Mouse (Mus musculus) c-Kit-positive CD71-positive TER-119-positive erythroid progenitor cells, embryonic 14.5 days (primary cell): ENCODE measurements around the gene Rsad2.
A peak's percentile ranks its signal among the peaks of the same experiment; 100 is the strongest.
"Not testable (repeated sequence)": the region's sequence is repeated elsewhere in the genome, so short reads cannot be mapped to it uniquely, and the experiment has no call there.

Experiments
- DNase-seq: peaks from one replicate; pipeline ENCODE4 v3.0.0-alpha.2; 2013; ENCODE audit warnings: low spot score

Gene Rsad2

GRCm38 (mm10) chr12:26456028-26456698 is at the start of gene Rsad2:
Gene Rsad2 (minus strand): TSS chr12:26456452.
- peak; percentile 61 for DNase-seq

DNA sequence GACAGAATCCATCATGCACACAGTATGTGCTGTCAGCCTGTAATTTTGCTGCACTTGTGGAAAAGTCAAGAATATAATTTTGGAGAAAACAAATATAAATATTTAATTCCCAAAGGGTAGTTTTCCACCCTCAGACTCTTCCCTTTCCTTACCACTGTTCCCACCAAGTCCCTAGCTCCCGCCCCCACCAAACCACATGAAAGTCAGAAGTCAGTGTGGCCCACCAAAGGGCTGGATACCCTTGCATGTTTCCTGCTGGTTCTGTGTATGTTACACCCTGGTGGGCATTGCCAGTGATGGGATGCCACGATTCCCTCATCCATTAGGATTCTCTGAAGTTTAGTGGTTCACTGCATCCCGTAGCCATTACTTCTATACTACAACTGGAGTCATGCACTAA is 44.8 kb upstream of the Rsad2 start:
- no peak for DNase-seq

DNA sequence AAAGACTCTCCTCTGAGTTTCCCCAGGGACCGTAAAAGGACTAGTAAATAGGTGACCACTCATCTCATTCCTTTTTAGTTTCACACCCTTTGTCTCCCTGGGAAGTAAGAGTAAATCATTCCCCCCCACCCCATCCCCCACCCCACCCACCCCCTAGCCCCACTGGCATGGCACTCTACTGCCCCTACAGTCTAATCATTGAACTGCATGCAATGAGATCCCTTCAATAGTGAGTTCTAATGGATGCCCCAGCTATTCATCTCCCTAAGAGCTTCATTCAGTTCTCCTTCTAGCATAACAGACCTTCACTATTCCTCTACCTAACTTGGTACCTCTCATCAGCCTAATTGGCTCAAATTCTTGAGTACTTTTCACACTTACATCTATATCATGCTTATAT is 33.7 kb upstream of the Rsad2 start:
- no peak for DNase-seq

DNA sequence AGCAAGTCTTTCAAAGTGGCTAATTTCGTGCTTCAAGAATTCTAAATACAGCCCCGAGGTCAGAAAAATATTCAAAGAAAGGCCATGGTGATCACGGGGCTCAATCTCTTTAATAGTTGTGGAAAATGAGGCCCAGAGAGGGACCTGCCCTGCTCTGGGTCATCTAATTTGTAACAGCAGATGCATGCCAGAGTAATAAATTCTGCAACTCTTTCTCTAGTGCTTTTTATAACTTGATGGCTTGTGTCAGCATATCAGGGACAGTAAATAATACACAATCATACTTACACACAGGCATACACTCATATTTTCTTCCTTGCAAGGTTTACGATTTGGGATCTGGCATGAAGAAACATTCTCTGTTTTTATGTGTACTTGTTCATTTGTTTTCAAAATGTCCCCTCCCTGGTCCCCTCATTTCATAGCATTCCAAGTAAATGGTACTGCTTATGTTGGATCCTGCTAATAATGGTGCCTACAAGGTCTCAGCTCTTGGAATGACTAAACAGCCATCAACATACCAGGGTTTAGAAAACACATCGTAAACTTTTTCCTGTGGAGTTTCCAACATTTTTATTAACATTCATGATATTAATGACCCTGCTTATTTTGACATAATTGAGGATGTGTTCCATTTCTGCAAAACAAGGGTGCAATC is 32.5 kb upstream of the Rsad2 start:
- no peak for DNase-seq

DNA sequence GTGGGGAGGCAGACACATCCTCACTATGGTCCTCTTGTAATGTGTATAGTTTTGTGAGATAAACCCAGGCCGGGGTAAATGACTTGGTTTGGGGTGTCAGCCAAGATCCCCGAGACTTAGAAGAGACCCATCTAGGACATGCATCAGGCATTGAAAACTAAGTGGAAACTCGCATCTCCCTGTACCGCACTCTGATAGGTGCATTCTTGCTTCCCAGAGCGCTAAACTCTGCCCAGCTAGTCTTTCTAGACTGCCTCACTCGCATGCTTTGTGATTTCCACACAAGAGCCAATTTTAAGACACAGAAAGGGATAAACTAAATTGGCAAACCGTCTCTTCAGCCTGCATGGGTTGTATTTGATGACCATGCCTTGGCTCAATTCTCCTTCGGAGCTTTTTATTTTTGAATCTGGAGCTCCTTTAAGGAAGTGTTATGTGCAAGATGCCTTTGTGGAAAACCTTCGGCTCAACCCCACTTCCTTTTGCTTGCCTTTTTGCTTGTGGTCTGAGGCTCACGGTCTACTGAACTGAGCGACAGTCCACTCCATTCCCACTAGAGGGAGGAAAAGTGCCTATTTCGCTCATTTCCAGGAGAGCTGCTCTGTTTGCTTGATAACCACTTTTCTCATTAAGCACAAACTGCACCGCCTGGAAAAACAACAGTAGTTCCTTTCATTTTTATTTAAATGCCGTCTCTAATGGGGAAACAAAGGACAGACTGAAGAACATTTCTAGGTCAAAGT is 31.8 kb upstream of the Rsad2 start:
- no peak for DNase-seq

DNA sequence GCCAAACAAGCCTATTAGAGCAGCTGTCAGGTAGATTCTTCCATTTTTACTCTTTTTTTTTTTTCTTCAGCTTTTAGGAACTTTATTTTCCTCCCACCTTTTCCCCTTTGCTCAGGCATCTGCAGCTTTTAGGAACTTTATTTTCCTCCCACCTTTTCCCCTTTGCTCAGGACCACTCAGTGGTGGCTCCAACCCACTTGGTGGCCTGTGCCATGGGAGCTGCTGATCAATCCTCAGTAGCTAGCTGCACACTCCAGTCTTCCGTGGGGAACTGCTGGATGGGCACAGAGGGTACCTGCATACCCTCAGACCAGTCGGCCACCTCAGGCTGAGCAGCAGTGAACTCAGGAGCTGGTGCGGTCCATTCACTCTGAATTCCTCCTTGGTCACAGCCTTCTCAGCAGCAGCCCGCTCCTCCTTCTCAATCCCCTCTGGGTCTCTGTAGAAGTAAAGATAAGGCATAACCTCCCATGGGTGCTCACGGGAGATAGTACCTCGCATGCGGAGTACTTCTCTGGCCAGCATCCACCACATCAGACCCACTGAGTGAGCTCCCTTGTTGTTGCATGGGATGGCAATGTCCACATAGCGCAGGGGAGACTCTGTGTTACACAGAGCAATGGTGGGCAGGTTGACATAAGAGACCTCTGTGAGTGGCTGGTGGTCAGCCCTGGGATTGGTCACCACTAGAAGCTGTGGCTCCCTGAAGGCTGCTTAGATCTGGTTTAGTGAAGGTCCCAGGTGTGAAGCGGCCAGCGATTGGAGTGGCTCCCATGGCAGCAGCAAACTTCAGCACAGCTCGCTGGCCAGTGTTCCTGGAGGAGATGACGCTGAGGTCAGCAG is 29.7 kb upstream of the Rsad2 start:
- DNase-seq: not testable (repeated sequence)

DNA sequence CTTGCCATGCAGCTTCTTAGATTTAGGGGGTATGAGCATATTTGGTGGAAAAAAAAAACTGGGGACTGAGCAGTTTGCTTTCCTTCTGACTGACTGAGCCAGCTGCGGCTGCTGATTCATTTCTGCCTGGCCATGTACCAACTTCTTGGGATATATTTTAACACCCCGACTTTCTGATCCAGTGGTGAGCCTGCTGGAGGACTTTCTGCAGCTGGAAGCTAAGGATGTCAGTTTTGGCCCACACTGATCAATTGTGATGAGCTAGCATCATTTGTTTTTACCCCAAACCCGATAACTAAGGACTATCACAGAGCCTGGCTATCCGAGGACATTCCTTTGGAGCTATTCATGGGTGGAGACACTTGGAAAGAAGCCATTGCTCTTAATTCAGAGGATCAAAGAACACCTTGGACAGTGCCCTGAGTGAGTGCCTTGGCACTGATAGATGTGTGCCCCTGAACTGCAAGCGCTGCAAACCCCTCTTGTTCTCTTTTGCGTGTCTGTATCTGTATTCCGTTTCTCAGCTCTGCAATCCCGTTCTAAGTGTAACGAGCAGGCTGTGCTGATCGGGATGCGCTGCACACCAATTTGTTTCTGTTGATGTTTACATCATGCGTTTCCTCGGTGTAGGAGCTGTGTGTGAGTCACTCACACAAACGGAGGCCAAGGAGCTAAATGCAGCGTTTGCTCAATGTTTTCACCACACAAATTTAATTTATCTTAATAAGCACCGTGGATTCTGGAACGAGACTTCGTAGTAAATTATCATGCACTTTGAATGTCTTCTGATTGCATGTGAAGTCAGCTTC is 22.1 kb upstream of the Rsad2 start:
- no peak for DNase-seq

GRCm38 (mm10) chr12:26477198-26477597 is 20.9 kb upstream of the Rsad2 start:
- DNase-seq: no peak

GRCm38 (mm10) chr12:26473746-26474145 is 17.5 kb upstream of the Rsad2 start:
- no peak for DNase-seq

DNA sequence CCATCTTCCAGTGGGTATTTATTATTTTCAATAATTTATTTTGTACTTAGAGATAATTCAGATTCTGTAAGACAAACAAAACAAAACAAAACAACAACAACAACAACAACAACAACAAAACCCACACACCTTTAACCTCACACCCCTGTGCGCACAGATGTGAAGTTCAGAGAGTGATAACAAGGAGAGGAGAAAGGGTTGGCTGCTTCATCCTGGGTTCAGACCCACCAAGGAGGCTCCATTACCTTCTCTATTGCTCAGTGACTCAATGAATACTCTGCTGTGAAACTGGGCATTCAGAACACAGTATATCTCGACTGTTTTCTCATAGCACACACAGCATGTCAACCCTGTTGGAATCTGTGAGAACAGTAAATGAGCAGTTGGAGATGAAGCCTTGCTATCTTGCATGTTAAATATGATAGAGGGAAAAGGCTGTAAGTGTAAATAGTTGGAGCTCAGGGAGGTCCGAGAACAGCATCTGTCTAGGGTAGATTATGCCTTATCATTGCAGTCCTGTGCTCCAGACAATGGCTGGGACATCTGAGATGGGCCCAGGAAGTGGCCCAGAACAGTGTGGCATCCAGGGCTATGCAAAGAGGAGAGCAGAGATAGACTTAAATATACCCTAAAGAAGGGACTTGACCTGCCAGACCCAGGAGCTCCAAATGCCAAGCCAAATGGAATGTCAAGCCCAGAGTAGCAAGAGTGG is 16.7 kb upstream of the Rsad2 start:
- peak; percentile 83 for DNase-seq

DNA sequence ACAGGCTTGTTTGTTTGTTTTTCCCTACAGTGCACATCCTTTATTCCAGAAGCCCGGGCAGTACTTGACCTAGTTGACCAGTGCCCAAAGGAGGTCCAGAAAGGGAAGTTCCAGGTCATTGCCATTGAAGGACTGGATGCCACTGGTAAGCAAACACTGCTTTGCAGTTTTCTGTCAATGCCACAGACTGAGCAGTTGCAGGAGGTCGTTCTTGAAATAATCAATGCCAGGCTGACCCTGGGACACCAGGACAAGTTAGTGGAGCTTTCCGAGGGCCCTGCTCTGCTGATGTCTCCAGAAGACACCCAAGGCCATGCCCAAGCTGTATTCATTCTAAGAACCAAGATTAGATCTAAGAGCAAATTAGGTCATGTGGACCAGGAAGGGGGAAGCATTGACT is 15.1 kb upstream of the Rsad2 start:
- no peak for DNase-seq

GRCm38 (mm10) chr12:26470042-26470409 is 13.8 kb upstream of the Rsad2 start:
- DNase-seq: no peak

GRCm38 (mm10) chr12:26469098-26470041 is 13.1 kb upstream of the Rsad2 start, which contains the start of gene Cmpk2:
Gene Cmpk2 (plus strand): TSS chr12:26469204.
- DNase-seq: peak; percentile 71

- DNase-seq: no peak
Measured at GRCm38 (mm10) chr12:26465600-26465999, 9.3 kb upstream of the Rsad2 start.

DNA sequence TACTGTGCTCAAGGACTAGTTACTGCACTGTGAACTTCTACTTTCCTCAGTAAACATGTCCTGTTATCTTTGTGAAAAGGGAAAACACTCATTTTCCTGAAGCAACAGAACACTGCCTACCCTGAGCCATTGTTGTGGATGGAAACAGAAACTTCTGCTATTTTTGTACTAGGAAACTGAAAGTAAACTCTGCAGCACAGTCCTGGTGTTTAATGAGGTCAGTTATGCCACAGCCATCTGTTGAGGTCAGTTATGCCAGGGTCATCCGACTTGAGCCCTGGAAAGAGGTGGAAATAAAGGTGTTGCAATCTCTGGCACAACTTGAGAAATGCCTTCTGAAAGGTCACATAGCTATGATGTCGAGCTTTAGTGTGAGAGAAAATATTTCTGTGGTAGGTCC is 3.8 kb upstream of the Rsad2 start:
- DNase-seq: no peak

DNA sequence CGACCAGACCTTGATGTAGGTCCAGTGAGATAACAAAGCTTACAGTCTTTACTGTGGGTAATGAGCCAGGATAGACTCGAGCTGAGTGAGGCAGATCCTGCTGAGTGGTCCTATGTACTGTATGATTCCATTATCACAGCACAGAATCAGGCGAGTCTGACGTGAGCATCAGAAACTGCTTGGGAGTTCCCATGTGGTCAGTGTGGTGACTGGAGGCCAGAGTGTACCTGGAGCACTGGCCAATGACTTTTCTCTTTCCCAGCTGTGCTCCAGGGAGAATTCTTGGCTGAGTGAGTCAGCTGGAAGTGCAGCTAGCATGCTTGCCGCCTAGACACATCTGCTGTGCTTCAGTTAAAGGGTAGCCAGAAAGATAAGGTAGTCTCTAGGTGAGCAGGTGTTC is 1.6 kb downstream of the Rsad2 start:
- no peak for DNase-seq

DNA sequence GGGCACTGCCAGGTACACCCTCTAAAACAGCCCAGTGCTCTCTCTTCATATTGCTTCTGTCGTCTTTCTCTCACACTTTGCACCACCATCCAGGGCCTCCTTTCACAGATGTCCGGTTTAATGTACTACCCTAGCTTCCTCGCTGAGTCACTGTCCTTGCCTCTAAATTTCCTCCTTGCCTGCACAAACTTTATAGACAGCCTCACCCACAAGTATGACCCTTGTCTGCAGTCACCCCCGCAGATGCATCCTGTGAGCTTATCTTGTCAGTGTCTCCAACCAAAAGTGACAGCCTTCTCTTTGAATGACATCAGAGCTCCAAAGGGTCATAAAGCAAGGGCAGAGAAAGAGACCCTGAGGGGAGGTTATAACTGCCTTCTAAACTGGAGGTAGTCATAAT is 3.3 kb downstream of the Rsad2 start:
- no peak for DNase-seq

GRCm38 (mm10) chr12:26451150-26451549 is 5.1 kb downstream of the Rsad2 start:
- peak; percentile 55 for DNase-seq

- no peak for DNase-seq
Measured at GRCm38 (mm10) chr12:26449483-26449882, 6.8 kb downstream of the Rsad2 start.
